Comparison of ENCODE assay signal across 1 mouse cellular context in the genomic region with DNA sequence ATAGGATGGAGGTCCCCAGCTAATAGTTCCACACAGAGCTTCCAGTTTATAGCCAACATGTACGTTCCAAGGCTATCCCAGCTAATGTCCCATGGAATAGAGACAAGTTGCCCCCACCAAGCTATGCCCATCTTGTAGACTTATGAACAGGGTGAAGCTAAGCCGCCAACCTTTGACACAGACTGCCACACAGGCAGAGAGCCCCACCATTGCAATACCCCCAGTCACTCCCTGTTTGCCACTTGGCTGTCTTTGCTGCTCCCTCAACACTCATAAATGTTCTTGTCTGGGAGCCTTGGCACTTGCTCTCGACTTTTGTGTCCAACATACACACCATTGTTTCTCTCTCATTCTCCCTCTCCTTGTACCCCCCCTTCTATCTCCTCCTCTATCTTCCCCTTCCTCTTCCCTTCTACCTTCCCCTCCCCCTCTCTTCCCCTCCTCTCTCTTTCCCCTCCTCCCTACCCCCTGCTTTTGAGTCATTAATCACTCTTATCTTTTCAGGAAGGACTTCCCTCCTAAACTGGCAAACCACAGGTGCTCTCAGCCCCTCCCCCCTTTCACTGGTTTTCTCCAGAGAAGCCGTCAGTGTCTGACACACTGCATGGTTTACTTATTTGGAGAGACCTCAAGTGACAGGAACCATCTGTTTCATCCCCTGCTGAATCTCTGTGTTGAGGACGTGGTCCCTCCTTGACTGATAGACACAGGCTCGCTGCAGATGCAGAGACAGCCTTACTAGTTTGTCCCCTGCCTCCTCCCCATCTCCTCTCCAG.
A peak's percentile ranks its signal among the peaks of the same experiment; 100 is the strongest.
TF ChIP-seq lines count a peak whose summit lies in the region.

No protein-coding gene starts in this region.

TF ChIP-seq in MEL, 35 proteins besides CTCF, POLR2A, EP300 and RAD21 (continued from another document):
- TF ChIP-seq NRF1 (IDR thresholded peaks at IDR 0.05; ENCODE audit: insufficient read depth, low read depth, low read length, poor library complexity, severe bottlenecking), result no peak
- peak; percentile 96 for TF ChIP-seq SIN3A (IDR thresholded peaks at IDR 0.05; ENCODE audit: low read length)
- TF ChIP-seq TAL1 (IDR thresholded peaks at IDR 0.05; ENCODE audit: low read length), result peak; percentile 60
- TF ChIP-seq GABPA (IDR thresholded peaks at IDR 0.05; ENCODE audit: low read depth, low read length), result no peak
